In genomic region chr8:47604198-47604835, GRCm38 (mm10) we compare ENCODE assay signal across 19 mouse cellular contexts.
DNase-seq lines count a peak whose midpoint lies in the region; ATAC-seq lines count a peak whose summit lies in the region.
"Had no signal": no experiment of that assay in that cellular context is flagged by ENCODE, and none has a peak within 500 bp of the region (broad histone marks: within the 10 kb centered on the region; RNA-seq: fewer than 3 reads in every experiment).

No protein-coding gene starts in this region.

- no peaks in the 10 kb centered on the region for H3K36me3 ChIP-seq in heart, embryonic 10.5 days
- H3K36me3 ChIP-seq in heart, embryonic 16.5 days (ENCODE audit: control insufficient read depth, insufficient read depth): no peaks in the 10 kb centered on the region
- H3K36me3 ChIP-seq in midbrain, embryonic 16.5 days (ENCODE audit: control insufficient read depth, insufficient read depth, low read length): no peaks in the 10 kb centered on the region
- H3K36me3 ChIP-seq: embryonic facial prominence, embryonic 12.5 days; midbrain, embryonic 10.5 days; neural tube, embryonic 15.5 days had no signal

- H3K4me2 ChIP-seq in heart, embryonic 16.5 days (ENCODE audit: low read depth, low read length): peak overlapping the region; percentile 16; the same call in 1 of the 2 replicates
- no peak overlapping the region for H3K4me2 ChIP-seq in midbrain, embryonic 16.5 days (ENCODE audit: low read length)
- H3K4me2 ChIP-seq: embryonic facial prominence, embryonic 12.5 days; neural tube, embryonic 15.5 days had no signal

- peaks cover 6% of the 10 kb centered on the region; the same call in 1 of the 2 replicates for H3K4me1 ChIP-seq in heart, embryonic 10.5 days
- peaks cover 7% of the 10 kb centered on the region; the same call in 1 of the 2 replicates for H3K4me1 ChIP-seq in heart, embryonic 16.5 days (ENCODE audit: control insufficient read depth, insufficient read depth, low read length)
- H3K4me1 ChIP-seq in midbrain, embryonic 16.5 days (ENCODE audit: control insufficient read depth, insufficient read depth, low read length): no peaks in the 10 kb centered on the region
- H3K4me1 ChIP-seq: embryonic facial prominence, embryonic 12.5 days; midbrain, embryonic 10.5 days; neural tube, embryonic 15.5 days had no signal

- no peaks in the 10 kb centered on the region for H3K9me3 ChIP-seq in heart, embryonic 10.5 days
- no peaks in the 10 kb centered on the region for H3K9me3 ChIP-seq in heart, embryonic 16.5 days (replicated peaks; ENCODE audit: control insufficient read depth, low read length)
- no peaks in the 10 kb centered on the region for H3K9me3 ChIP-seq in midbrain, embryonic 16.5 days (replicated peaks; ENCODE audit: control insufficient read depth, low read length, poor library complexity, severe bottlenecking)
- H3K9me3 ChIP-seq: embryonic facial prominence, embryonic 12.5 days; midbrain, embryonic 10.5 days; neural tube, embryonic 15.5 days had no signal

- peak; percentile 19 for DNase-seq in adrenal gland, adult 2 months
- DNase-seq in adrenal gland, postnatal 14 days: no peak
- no peak for DNase-seq in heart, embryonic 10.5 days (ENCODE audit: low spot score)
- no peak for DNase-seq in heart, postnatal 4 days
- peak; percentile 16 to 40 for DNase-seq in kidney, postnatal 25 days
- DNase-seq in testis, postnatal 10 days (ENCODE audit: low spot score): no peak
- DNase-seq: adrenal gland, adult 8-10 months; cerebellum, adult 2 months; left cerebral cortex, postnatal 4 days; lung, adult 18-20 months; lung, postnatal 4 days; thymus, adult 2 months had no signal

- ATAC-seq in heart, embryonic 16.5 days (replicated peaks; ENCODE audit: extremely low read depth, insufficient read depth, low FRiP score): no peak
- ATAC-seq in midbrain, embryonic 16.5 days: no peak
- ATAC-seq: forebrain, embryonic 16.5 days had no signal

- H3K27ac ChIP-seq in heart, embryonic 10.5 days: peak overlapping the region; percentile 19; the same call in 1 of the 2 replicates
- H3K27ac ChIP-seq in heart, embryonic 16.5 days (ENCODE audit: low read length): no peak overlapping the region
- H3K27ac ChIP-seq in midbrain, embryonic 16.5 days (ENCODE audit: low read length): no peak overlapping the region
- H3K27ac ChIP-seq: embryonic facial prominence, embryonic 12.5 days; layer of hippocampus, adult 2 months; midbrain, embryonic 10.5 days; neural tube, embryonic 15.5 days had no signal

- no peaks in the 10 kb centered on the region for H3K27me3 ChIP-seq in heart, embryonic 10.5 days (ENCODE audit: insufficient read depth, poor library complexity, severe bottlenecking)
- H3K27me3 ChIP-seq in heart, embryonic 16.5 days (ENCODE audit: control insufficient read depth, insufficient read depth, low read length): no peaks in the 10 kb centered on the region
- no peaks in the 10 kb centered on the region for H3K27me3 ChIP-seq in midbrain, embryonic 16.5 days (ENCODE audit: control insufficient read depth, insufficient read depth, low read depth, low read length)
- H3K27me3 ChIP-seq: embryonic facial prominence, embryonic 12.5 days; neural tube, embryonic 15.5 days had no signal

- H3K4me3 ChIP-seq in heart, embryonic 10.5 days: no peak overlapping the region
- H3K4me3 ChIP-seq in heart, embryonic 16.5 days (ENCODE audit: low read length): no peak overlapping the region
- H3K4me3 ChIP-seq in midbrain, embryonic 16.5 days (ENCODE audit: low read depth, low read length): no peak overlapping the region
- H3K4me3 ChIP-seq: embryonic facial prominence, embryonic 12.5 days; layer of hippocampus, adult 2 months; midbrain, embryonic 10.5 days; neural tube, embryonic 15.5 days had no signal

- WGBS in heart, embryonic 10.5 days: 71% methylated on average over 8 of the region's 8 CpGs
- 64% methylated on average over 8 of the region's 8 CpGs for WGBS in heart, embryonic 16.5 days
- WGBS in midbrain, embryonic 16.5 days: 87% methylated on average over 8 of the region's 8 CpGs

- no peak overlapping the region for H3K9ac ChIP-seq in heart, embryonic 16.5 days (ENCODE audit: low read length)
- H3K9ac ChIP-seq in midbrain, embryonic 16.5 days (ENCODE audit: low read depth, low read length): no peak overlapping the region
- H3K9ac ChIP-seq: embryonic facial prominence, embryonic 12.5 days; neural tube, embryonic 15.5 days had no signal

Comparison
In these comparisons a context has a peak if more than half of its experiments do, and no peak if none do; other contexts are left out.
1. DNase-seq: peak in adrenal gland, adult 2 months (single experiment) and kidney, postnatal 25 days (2 of 2); none in adrenal gland, postnatal 14 days (single experiment), heart, embryonic 10.5 days (single experiment), heart, postnatal 4 days (single experiment) and testis, postnatal 10 days (single experiment).